Mouse (Mus musculus) kidney, adult 18-20 months (tissue): Measurements from ENCODE around the gene Gsdma2.
"Not testable (repeated sequence)": the region's sequence is repeated elsewhere in the genome, so short reads cannot be mapped to it uniquely, and the experiment has no call there.

Experiments used
- DNase-seq: peaks from one replicate; pipeline ENCODE4 v3.0.0; 2021

Gene Gsdma2

GRCm38 (mm10) chr11:98671284-98671815, 24.8 kb downstream of the Gsdma2 start:
- DNase-seq: no peak

- no peak for DNase-seq
These were observed 25.3 kb downstream of the Gsdma2 start for GRCm38 (mm10) chr11:98671857-98672256.

GRCm38 (mm10) chr11:98672482-98672881, 25.9 kb downstream of the Gsdma2 start:
- no peak for DNase-seq

GRCm38 (mm10) chr11:98673136-98673535, 26.6 kb downstream of the Gsdma2 start:
- DNase-seq: peak; percentile 61

GRCm38 (mm10) chr11:98675829-98676363, 29.3 kb downstream of the Gsdma2 start:
- DNase-seq: no peak

- no peak for DNase-seq
These were observed 33.5 kb downstream of the Gsdma2 start for GRCm38 (mm10) chr11:98680023-98680422.

GRCm38 (mm10) chr11:98680595-98680994, 34.0 kb downstream of the Gsdma2 start:
- DNase-seq: not testable (repeated sequence)

- DNase-seq: no peak
These were observed 34.6 kb downstream of the Gsdma2 start for GRCm38 (mm10) chr11:98681186-98681585.

- DNase-seq: peak; percentile 98
These were observed 35.5 kb downstream of the Gsdma2 start, which contains the start of gene Psmd3 for GRCm38 (mm10) chr11:98681786-98682745. Psmd3 (plus strand) TSS chr11:98682554.

GRCm38 (mm10) chr11:98682811-98683210, 36.3 kb downstream of the Gsdma2 start:
- peak; percentile 31 for DNase-seq

- peak; percentile 21 for DNase-seq
These were observed 39.1 kb downstream of the Gsdma2 start for GRCm38 (mm10) chr11:98685642-98686041.

GRCm38 (mm10) chr11:98686976-98687375, 40.4 kb downstream of the Gsdma2 start:
- peak; percentile 70 for DNase-seq

- DNase-seq: no peak
These were observed 41.5 kb downstream of the Gsdma2 start for GRCm38 (mm10) chr11:98688009-98688408.

- DNase-seq: peak; percentile 21
These were observed 46.6 kb downstream of the Gsdma2 start for GRCm38 (mm10) chr11:98693201-98693600.

- no peak for DNase-seq
These were observed 47.2 kb downstream of the Gsdma2 start for GRCm38 (mm10) chr11:98693746-98694145.

GRCm38 (mm10) chr11:98694301-98694700, 47.7 kb downstream of the Gsdma2 start:
- no peak for DNase-seq

- no peak for DNase-seq
These were observed 48.8 kb downstream of the Gsdma2 start for GRCm38 (mm10) chr11:98695408-98695807.

GRCm38 (mm10) chr11:98696454-98697216, 50.1 kb downstream of the Gsdma2 start:
- DNase-seq: no peak

- peak; percentile 36 for DNase-seq
These were observed 50.7 kb downstream of the Gsdma2 start for GRCm38 (mm10) chr11:98697225-98697624.

GRCm38 (mm10) chr11:98698849-98699640, 52.5 kb downstream of the Gsdma2 start:
- DNase-seq: no peak

GRCm38 (mm10) chr11:98699911-98700310, 53.4 kb downstream of the Gsdma2 start:
- peak; percentile 87 for DNase-seq

- DNase-seq: no peak
These were observed 54.7 kb downstream of the Gsdma2 start, which contains the start of gene Csf3 for GRCm38 (mm10) chr11:98701213-98701670. Csf3 (plus strand) TSS chr11:98701263.
